Mouse (Mus musculus): ENCODE measurements at regions not wholly inside any gene's neighbourhood (a gene's known extent, or its start where the extent isn't known, plus 50 kb on each side); places are given as distances from the start of the nearest gene placed in this dataset.

DNA sequence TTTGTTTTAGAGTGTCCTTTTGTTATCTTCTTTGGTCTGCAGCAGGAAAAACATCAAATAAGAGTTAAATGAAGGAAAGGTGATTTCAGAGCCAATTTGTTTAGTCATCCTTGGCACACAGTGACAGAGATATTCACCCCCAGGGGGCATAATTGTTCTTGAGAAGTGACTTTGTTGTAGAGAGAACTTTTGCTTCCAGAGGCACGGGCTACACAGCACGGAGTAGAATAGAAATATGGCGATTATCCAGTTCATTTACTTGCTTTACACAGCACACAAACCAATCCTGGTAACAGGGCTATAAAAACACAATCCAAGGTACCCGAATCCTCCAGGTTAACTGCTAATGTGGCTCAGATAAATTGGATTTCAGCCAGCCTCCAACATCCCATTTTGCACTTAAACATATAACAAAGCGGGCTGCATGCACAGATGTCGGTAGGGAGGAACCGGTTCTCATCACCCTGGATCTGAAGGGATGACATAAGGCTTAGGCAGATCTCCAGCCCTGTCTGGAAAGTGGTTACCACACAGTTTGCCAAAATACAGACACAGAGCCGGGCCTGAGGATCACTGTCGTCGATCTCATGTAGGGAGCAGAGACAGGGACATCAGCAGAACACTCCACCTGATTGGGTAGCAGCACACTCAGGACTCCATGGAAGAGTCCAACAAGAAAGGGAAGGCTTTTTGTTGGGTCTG lies 148.9 kb upstream of the Noct start:
- DNase-seq (ENCODE audit: low read depth) = peak; percentile 72
- TF ChIP-seq CTCF (IDR thresholded peaks at IDR 0.05; ENCODE audit: borderline replicate concordance, extremely low read depth, insufficient read depth, insufficient read length) (no peak), POLR2A (IDR thresholded peaks at IDR 0.05; ENCODE audit: borderline replicate concordance, extremely low read depth, insufficient read depth, insufficient read length, poor library complexity, severe bottlenecking) (no peak)

GRCm38 (mm10) chr3:51078459-51078858 lies 145.8 kb upstream of the Noct start:
- no peak for DNase-seq (ENCODE audit: low read depth)
- no peak for TF ChIP-seq CTCF (IDR thresholded peaks at IDR 0.05; ENCODE audit: borderline replicate concordance, extremely low read depth, insufficient read depth, insufficient read length)
- TF ChIP-seq POLR2A (IDR thresholded peaks at IDR 0.05; ENCODE audit: borderline replicate concordance, extremely low read depth, insufficient read depth, insufficient read length, poor library complexity, severe bottlenecking) = no peak

- no peak for DNase-seq (ENCODE audit: low read depth)
- no peak for TF ChIP-seq POLR2A (IDR thresholded peaks at IDR 0.05; ENCODE audit: borderline replicate concordance, extremely low read depth, insufficient read depth, insufficient read length, poor library complexity, severe bottlenecking)
- TF ChIP-seq CTCF (IDR thresholded peaks at IDR 0.05; ENCODE audit: borderline replicate concordance, extremely low read depth, insufficient read depth, insufficient read length) = no peak
Observed at GRCm38 (mm10) chr3:51080415-51080814, 143.8 kb upstream of the Noct start.

GRCm38 (mm10) chr3:51080855-51081254 lies 143.4 kb upstream of the Noct start:
- TF ChIP-seq POLR2A (IDR thresholded peaks at IDR 0.05; ENCODE audit: borderline replicate concordance, extremely low read depth, insufficient read depth, insufficient read length, poor library complexity, severe bottlenecking) (no peak), CTCF (IDR thresholded peaks at IDR 0.05; ENCODE audit: borderline replicate concordance, extremely low read depth, insufficient read depth, insufficient read length) (no peak)

GRCm38 (mm10) chr3:51082831-51083575 lies 141.2 kb upstream of the Noct start:
- DNase-seq (ENCODE audit: low read depth) = peak; percentile 71
- TF ChIP-seq CTCF (IDR thresholded peaks at IDR 0.05; ENCODE audit: borderline replicate concordance, extremely low read depth, insufficient read depth, insufficient read length) (no peak), POLR2A (IDR thresholded peaks at IDR 0.05; ENCODE audit: borderline replicate concordance, extremely low read depth, insufficient read depth, insufficient read length, poor library complexity, severe bottlenecking) (no peak)

More at GRCm38 (mm10) chr3:51080855-51081254, 143.4 kb upstream of the Noct start:
- peak; percentile 43 for DNase-seq (ENCODE audit: low read depth)

DNA sequence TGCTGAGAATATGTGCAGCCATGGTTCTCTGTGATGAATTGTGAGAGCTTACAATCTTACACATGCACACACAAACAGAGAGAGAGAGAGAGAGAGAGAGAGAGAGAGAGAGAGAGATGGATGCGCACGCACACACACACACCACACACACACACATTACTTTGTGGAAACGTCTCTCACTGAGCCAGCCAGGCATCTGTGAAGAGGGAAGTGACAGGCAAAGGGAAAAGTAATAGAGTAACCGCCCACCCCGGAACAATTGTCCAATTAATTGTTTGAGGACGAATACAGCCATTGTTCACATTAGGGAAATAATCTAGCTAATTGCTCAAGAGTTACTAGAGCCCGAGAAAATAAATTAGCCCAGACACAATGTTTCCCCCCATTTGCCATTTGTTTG lies 140.7 kb upstream of the Noct start:
- DNase-seq (ENCODE audit: low read depth) = peak; percentile 72
- TF ChIP-seq POLR2A (IDR thresholded peaks at IDR 0.05; ENCODE audit: borderline replicate concordance, extremely low read depth, insufficient read depth, insufficient read length, poor library complexity, severe bottlenecking) (no peak), CTCF (IDR thresholded peaks at IDR 0.05; ENCODE audit: borderline replicate concordance, extremely low read depth, insufficient read depth, insufficient read length) (no peak)

GRCm38 (mm10) chr3:51086441-51086849 lies 137.8 kb upstream of the Noct start:
- no peak for TF ChIP-seq CTCF (IDR thresholded peaks at IDR 0.05; ENCODE audit: borderline replicate concordance, extremely low read depth, insufficient read depth, insufficient read length)
- TF ChIP-seq POLR2A (IDR thresholded peaks at IDR 0.05; ENCODE audit: borderline replicate concordance, extremely low read depth, insufficient read depth, insufficient read length, poor library complexity, severe bottlenecking) = no peak
- DNase-seq (ENCODE audit: low read depth) = peak; percentile 80

- TF ChIP-seq POLR2A (IDR thresholded peaks at IDR 0.05; ENCODE audit: borderline replicate concordance, extremely low read depth, insufficient read depth, insufficient read length, poor library complexity, severe bottlenecking) = no peak
- TF ChIP-seq CTCF (IDR thresholded peaks at IDR 0.05; ENCODE audit: borderline replicate concordance, extremely low read depth, insufficient read depth, insufficient read length) = no peak
- DNase-seq (ENCODE audit: low read depth) = peak; percentile 55
Observed at GRCm38 (mm10) chr3:51087076-51087475, 137.2 kb upstream of the Noct start.

DNA sequence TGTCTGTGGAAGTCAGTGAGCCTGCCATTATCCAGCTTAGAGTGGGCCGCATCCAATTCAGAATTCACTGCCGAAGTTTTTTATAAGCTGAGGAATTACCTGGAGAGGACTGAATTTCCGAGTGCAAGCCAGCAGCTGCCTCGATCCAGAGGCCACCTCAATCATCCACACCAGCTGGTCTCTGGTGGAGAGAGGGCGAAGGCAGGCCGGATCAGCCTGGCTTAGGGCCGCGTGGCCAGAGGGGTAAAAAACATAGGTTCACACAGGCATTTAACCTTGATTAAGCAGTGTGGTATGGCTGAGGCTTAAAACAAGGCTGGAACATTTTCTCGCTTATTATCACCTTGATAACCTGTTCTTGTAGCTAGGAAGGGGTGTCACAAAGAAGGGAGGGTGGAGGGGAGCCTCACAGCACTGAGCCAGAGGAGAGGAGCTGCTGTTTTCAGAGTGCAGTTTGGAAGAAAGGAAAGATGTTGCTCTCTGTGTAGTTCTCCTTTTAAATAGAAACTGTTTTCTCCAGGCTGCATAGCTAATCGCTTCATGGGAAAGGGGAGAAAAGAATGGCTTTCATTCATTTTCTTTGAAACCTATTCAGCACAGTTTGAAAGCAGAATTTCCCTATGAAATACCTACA lies 135.1 kb upstream of the Noct start:
- no peak for TF ChIP-seq CTCF (IDR thresholded peaks at IDR 0.05; ENCODE audit: borderline replicate concordance, extremely low read depth, insufficient read depth, insufficient read length)
- no peak for TF ChIP-seq POLR2A (IDR thresholded peaks at IDR 0.05; ENCODE audit: borderline replicate concordance, extremely low read depth, insufficient read depth, insufficient read length, poor library complexity, severe bottlenecking)
- DNase-seq (ENCODE audit: low read depth) = peak; percentile 60

GRCm38 (mm10) chr3:51091478-51091877 lies 132.8 kb upstream of the Noct start:
- DNase-seq (ENCODE audit: low read depth) = no peak
- TF ChIP-seq POLR2A (IDR thresholded peaks at IDR 0.05; ENCODE audit: borderline replicate concordance, extremely low read depth, insufficient read depth, insufficient read length, poor library complexity, severe bottlenecking) = no peak
- no peak for TF ChIP-seq CTCF (IDR thresholded peaks at IDR 0.05; ENCODE audit: borderline replicate concordance, extremely low read depth, insufficient read depth, insufficient read length)

All from brain, embryonic 14.5 days (tissue).